Mouse (Mus musculus) kidney, embryonic 16.5 days (tissue): ENCODE measurements at regions not wholly inside any gene's neighbourhood (a gene's known extent, or its start where the extent isn't known, plus 50 kb on each side); places are given as distances from the start of the nearest gene placed in this dataset.

Experiments used
- ATAC-seq: fragments of 200-750 bp; cut with Nextera tagmentation; 2 replicates; pipeline ENCODE4 v1.8.0; 2017; ENCODE audit warnings: moderate TSS enrichment; ENCODE audit not compliant: low FRiP score, low TSS enrichment
- H3K27ac ChIP-seq: fragments of 300-500 bp; sonication (generic); 2 replicates; pipeline ENCODE4 v1.5.1; 2014; ENCODE audit warnings: low read length
- H3K27me3 ChIP-seq: fragments of 300-500 bp; sonication (generic); 2 replicates; pipeline ENCODE4 v1.6.1; 2014; ENCODE audit warnings: low read length, control low read depth, mixed read lengths; ENCODE audit not compliant: insufficient read depth
- H3K36me3 ChIP-seq: fragments of 300-500 bp; sonication (generic); 2 replicates; pipeline ENCODE4 v1.6.1; 2014; ENCODE audit warnings: low read length, control low read depth, mixed read lengths; ENCODE audit not compliant: insufficient read depth
- H3K4me1 ChIP-seq: fragments of 300-500 bp; sonication (generic); 2 replicates; pipeline ENCODE4 v1.6.1; 2014; ENCODE audit warnings: low read length, control low read depth, mixed read lengths; ENCODE audit not compliant: insufficient read depth
- H3K4me2 ChIP-seq: fragments of 300-500 bp; sonication (generic); replicated peaks from 2 replicates; pipeline ENCODE4 v1.6.1; 2014; ENCODE audit warnings: low read depth, low read length
- H3K4me3 ChIP-seq: fragments of 300-500 bp; sonication (generic); 2 replicates; pipeline ENCODE4 v1.5.1; 2014; ENCODE audit warnings: mild to moderate bottlenecking, low read length
- H3K9ac ChIP-seq: fragments of 300-500 bp; sonication (generic); replicated peaks from 2 replicates; pipeline ENCODE4 v1.6.1; 2014; ENCODE audit warnings: low read length
- H3K9me3 ChIP-seq: fragments of 300-500 bp; sonication (generic); 2 replicates; pipeline ENCODE4 v1.6.1; 2016; ENCODE audit warnings: low read length, control low read depth
- WGBS: fragments of 180-500 bp; shearing (Covaris S2); extraction: QIAGEN DNeasy Blood & Tissue Kit; methylation state at CpG from one replicate; pipeline ENCODE4 v1.1.7; 2014; 5-methylcytosine and 5-hydroxymethylcytosine counted together

DNA sequence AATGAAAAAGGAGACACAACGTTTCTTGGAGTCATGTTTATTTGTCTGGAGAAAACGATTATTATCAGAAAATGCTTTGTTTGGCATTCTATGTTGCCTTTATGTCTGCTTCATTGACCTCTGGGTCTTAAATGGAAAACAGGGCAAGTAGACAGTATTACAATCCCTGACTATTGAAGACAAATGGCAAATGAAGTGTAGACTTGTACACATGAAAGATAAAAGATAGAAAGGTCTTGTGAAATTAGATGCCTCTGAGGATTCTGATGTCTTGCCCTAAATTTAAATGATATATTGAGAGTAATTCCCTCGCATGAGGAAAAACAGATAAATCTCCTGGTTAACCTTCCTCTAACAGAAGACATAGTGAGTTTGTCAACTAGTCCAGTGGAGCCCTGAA, 1186.7 kb downstream of the Slitrk1 start:
- no peaks in the 10 kb centered on the region for H3K27me3 ChIP-seq
- ATAC-seq, result peak; percentile 35; the same call in 1 of the 2 replicates
- no peak overlapping the region for H3K4me2 ChIP-seq
- no peak overlapping the region for H3K27ac ChIP-seq
- no peaks in the 10 kb centered on the region for H3K36me3 ChIP-seq
- H3K9ac ChIP-seq, result no peak overlapping the region
- no peaks in the 10 kb centered on the region for H3K4me1 ChIP-seq
- 19% methylated on average over 3 of the region's 3 CpGs for WGBS
- no peak overlapping the region for H3K4me3 ChIP-seq
- no peaks in the 10 kb centered on the region for H3K9me3 ChIP-seq

DNA sequence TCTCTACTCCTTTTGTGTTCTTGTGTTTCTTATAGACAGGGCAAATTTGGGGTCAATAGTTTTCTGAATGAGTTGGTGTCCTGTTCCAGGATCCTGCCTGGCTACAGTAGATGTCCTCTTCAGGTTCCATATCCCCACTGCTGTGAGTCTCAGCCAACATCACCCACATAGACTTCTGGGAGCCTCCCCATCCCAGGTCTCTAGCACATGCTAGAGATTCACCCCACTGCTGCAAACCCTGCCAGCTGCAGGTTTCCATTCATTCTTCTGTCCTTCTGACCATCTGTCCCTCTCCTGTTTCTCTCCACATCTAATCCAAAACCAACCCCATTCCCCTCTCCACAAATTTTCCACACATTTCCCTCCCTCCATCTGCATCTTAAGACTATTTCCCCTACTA, 1225.6 kb downstream of the Slitrk1 start:
- no peak overlapping the region for H3K27ac ChIP-seq
- no peaks in the 10 kb centered on the region for H3K36me3 ChIP-seq
- H3K4me1 ChIP-seq, result no peaks in the 10 kb centered on the region
- H3K4me2 ChIP-seq, result no peak overlapping the region
- no peak for ATAC-seq
- H3K4me3 ChIP-seq, result no peak overlapping the region
- H3K27me3 ChIP-seq, result no peaks in the 10 kb centered on the region
- H3K9me3 ChIP-seq, result no peaks in the 10 kb centered on the region
- no peak overlapping the region for H3K9ac ChIP-seq

DNA sequence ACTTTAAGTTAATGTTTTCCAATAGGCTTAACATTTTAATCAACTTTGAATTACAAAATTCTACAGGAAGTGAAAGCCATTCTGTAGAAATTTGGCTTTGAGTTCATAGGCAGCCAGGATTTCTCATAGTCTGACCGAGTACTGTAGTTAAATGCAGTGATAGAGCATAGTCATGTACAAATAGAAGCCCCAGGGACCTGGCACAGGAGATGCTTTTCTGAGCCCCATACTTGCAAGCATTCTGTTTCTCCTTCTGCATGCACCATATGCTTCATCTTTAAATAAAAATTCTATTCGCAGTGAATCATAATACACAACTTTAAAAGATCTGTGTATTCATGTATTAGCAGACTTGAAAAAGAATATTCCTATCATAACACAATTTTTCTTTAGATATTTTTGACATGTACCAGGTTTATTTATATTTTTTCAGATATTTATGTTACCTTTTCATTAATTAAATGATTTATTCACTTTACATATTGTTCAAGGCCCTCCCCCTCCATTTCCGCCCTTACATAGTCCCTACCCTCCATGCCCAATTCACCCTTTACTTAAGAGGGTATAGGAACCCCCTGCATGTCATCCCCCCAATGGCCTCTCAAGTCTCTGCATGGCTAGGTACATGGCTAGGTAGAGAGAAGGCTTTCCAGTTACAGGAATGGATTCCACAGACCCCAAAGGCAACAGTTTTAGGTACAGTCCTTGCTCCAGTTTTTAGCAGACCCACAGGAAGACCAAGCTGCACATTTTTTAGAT, 1226.5 kb downstream of the Slitrk1 start:
- H3K4me1 ChIP-seq, result no peaks in the 10 kb centered on the region
- no peak for ATAC-seq
- H3K4me2 ChIP-seq, result no peak overlapping the region
- no peaks in the 10 kb centered on the region for H3K36me3 ChIP-seq
- H3K27me3 ChIP-seq, result no peaks in the 10 kb centered on the region
- H3K9me3 ChIP-seq, result no peaks in the 10 kb centered on the region
- 84% methylated on average over 3 of the region's 3 CpGs for WGBS
- H3K4me3 ChIP-seq, result no peak overlapping the region
- H3K27ac ChIP-seq, result no peak overlapping the region
- no peak overlapping the region for H3K9ac ChIP-seq

DNA sequence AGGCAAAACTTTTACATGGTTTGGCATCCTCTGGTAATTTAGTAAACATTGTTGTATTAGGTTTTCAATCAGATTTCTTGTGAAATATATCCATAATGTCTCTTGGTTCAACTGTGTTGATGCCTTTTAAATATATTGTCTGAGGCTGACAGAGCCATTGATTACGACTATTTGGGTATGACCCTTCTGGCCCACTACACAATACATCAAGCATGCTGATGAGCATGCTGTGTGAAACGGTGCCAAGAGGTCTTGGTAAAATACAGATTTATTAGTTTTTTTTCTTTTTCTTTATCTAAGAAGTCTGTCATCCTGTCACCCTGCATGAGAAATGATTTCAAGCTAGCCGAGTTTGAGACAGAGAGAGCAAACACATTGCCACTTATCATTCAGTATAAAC, 1257.4 kb downstream of the Slitrk1 start:
- WGBS, result 31% methylated on average over 3 of the region's 3 CpGs
- no peak for ATAC-seq
- Histone ChIP-seq H3K36me3 (no peaks in the 10 kb centered on the region), H3K4me2 (no peak overlapping the region), H3K4me3 (no peak overlapping the region), H3K4me1 (no peaks in the 10 kb centered on the region), H3K27ac (no peak overlapping the region), H3K9ac (no peak overlapping the region), H3K9me3 (no peaks in the 10 kb centered on the region), H3K27me3 (no peaks in the 10 kb centered on the region)

DNA sequence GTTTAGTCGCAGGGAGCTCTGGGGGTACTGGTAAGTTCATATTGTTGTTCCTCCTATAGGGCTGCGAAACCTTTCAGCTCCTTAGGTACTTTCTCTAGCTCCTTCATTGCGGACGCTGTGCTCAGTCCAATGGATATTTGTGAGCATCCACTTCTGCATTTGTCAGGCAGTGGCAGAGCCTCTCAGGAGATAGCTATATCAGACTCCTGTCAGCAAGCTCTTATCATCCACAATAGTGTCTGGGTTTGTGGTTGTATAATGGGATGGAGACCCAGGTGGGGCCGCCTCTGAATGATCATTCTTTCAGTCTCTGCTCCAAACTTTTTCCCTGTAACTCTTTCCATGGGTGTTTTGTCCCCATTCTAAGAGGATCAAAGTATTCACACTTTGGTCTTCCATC, 1298.5 kb downstream of the Slitrk1 start:
- H3K27ac ChIP-seq, result no peak overlapping the region
- H3K9me3 ChIP-seq, result no peaks in the 10 kb centered on the region
- H3K4me2 ChIP-seq, result no peak overlapping the region
- H3K4me1 ChIP-seq, result no peaks in the 10 kb centered on the region
- H3K4me3 ChIP-seq, result no peak overlapping the region
- no peaks in the 10 kb centered on the region for H3K27me3 ChIP-seq
- 89% methylated on average over 5 of the region's 5 CpGs for WGBS
- no peak overlapping the region for H3K9ac ChIP-seq
- no peak for ATAC-seq
- H3K36me3 ChIP-seq, result no peaks in the 10 kb centered on the region

DNA sequence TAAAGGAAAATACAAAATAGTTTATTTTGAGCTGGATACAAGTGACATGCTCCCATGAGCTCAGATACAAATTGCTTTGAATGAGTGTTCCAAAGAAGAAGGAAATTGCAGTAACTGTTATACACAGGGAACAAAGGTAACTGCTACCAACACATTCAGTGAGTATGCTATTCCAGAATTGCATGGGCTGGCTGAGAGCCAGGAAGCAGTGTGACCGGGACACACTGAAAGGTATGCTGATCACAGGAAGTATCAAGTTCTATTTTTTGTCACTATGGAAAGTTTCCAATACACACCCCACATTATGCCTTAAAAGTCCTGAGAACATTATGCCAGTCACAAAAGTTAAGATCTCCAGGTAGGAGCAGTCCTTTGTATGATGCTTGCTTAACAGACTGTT, 1299.6 kb downstream of the Slitrk1 start:
- Histone ChIP-seq H3K27me3 (no peaks in the 10 kb centered on the region), H3K9ac (no peak overlapping the region), H3K9me3 (no peaks in the 10 kb centered on the region), H3K4me2 (no peak overlapping the region), H3K4me1 (no peaks in the 10 kb centered on the region), H3K27ac (no peak overlapping the region), H3K36me3 (no peaks in the 10 kb centered on the region), H3K4me3 (no peak overlapping the region)
- no peak for ATAC-seq
- WGBS, result 23% methylated on average over 1 of the region's 1 CpGs

DNA sequence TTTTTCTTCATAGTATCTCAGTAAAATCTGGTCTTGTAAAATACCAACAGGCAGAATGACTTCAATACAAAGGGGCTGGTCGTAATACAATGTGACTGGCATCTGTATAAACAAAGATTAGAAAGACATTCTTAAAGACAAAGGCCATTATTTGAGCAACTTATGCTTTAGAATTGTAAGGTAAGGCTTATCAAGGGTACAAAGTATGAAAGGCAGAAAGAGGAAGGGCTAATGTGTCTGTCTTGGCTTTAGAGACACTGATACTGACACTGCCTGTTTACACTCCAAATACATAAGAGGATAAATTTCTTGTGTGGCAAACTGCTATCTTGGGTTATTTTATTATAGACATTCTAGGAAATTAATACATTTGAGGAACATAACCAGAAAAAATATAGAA, 1310.8 kb downstream of the Slitrk1 start:
- H3K9me3 ChIP-seq, result peaks cover 2% of the 10 kb centered on the region; the same call in 1 of the 2 replicates
- no peak overlapping the region for H3K4me3 ChIP-seq
- 91% methylated on average over 1 of the region's 1 CpGs for WGBS
- H3K4me2 ChIP-seq, result no peak overlapping the region
- no peaks in the 10 kb centered on the region for H3K27me3 ChIP-seq
- H3K36me3 ChIP-seq, result no peaks in the 10 kb centered on the region
- H3K9ac ChIP-seq, result no peak overlapping the region
- H3K4me1 ChIP-seq, result no peaks in the 10 kb centered on the region
- ATAC-seq, result no peak
- no peak overlapping the region for H3K27ac ChIP-seq

DNA sequence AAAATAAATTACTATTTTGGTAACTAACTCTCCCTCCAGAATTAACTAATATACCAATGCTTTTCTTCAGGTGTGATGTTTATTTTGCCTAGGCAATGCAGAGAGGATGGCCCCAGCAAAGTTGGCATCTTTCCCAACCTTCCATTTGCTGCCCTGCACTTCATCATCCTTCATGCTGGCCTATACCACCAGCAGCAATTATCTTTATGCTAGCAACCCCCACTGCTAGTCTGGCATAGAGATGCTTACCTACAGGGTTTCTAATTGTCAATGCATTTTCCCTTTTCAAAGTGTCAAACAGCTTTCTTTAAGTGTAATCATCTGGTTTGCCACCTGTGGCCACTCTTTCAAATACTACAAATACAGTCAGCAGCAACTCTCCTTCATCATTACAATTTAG, 1327.2 kb downstream of the Slitrk1 start:
- Histone ChIP-seq H3K4me1 (no peaks in the 10 kb centered on the region), H3K27ac (no peak overlapping the region), H3K4me3 (no peak overlapping the region), H3K9ac (no peak overlapping the region), H3K4me2 (no peak overlapping the region), H3K27me3 (no peaks in the 10 kb centered on the region), H3K9me3 (no peaks in the 10 kb centered on the region), H3K36me3 (no peaks in the 10 kb centered on the region)
- ATAC-seq, result no peak

DNA sequence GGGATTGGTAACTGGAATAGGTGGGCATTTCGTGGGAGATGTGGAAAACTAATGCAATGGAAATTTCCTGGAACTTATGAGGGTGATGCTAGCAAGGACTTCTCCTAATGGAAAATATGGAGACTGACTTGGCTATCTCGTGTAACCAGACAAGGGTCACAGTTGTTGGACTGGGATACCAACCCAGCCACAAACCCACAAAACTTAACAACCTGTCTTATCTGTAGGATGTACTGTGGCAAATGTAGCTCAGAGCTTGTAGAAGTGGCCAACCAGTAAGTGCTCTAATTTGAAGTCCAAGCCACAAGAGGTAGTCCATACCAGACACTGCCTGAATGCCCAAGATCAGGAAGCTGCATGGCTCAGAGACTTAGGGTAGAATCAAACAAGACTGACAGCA, 1329.7 kb downstream of the Slitrk1 start:
- H3K9ac ChIP-seq, result no peak overlapping the region
- no peaks in the 10 kb centered on the region for H3K36me3 ChIP-seq
- 77% methylated on average over 2 of the region's 2 CpGs for WGBS
- no peaks in the 10 kb centered on the region for H3K9me3 ChIP-seq
- H3K4me3 ChIP-seq, result no peak overlapping the region
- H3K27ac ChIP-seq, result no peak overlapping the region
- H3K4me1 ChIP-seq, result no peaks in the 10 kb centered on the region
- H3K4me2 ChIP-seq, result no peak overlapping the region
- no peak for ATAC-seq
- H3K27me3 ChIP-seq, result no peaks in the 10 kb centered on the region

DNA sequence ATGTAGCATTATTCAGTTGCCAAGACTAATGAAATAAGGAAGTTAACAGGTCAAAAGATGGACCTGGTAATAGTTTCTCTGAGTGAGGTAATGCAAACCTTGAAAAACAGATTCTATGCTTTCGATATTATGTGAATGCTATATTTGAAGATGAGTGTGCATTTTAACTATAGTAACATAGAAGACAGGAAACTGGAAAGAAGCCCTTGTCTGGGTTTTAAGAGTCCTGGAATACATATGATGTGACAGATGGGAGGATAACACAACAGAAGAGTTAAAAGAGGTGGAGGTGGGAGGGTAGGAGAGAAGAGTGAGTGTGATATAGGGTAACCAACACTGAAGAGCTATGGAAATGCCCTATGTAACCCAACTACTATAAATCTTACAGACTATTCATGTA, 1343.3 kb downstream of the Slitrk1 start:
- Histone ChIP-seq H3K4me1 (no peaks in the 10 kb centered on the region), H3K27me3 (no peaks in the 10 kb centered on the region), H3K9ac (no peak overlapping the region), H3K4me2 (no peak overlapping the region), H3K4me3 (no peak overlapping the region), H3K9me3 (no peaks in the 10 kb centered on the region), H3K36me3 (no peaks in the 10 kb centered on the region), H3K27ac (no peak overlapping the region)
- WGBS, result 94% methylated on average over 1 of the region's 1 CpGs
- no peak for ATAC-seq
